Mouse (Mus musculus) fibroblast of lung, adult 2 months (primary cell): ENCODE results near the gene Asf1b.
"Not testable (repeated sequence)": the region's sequence is repeated elsewhere in the genome, so short reads cannot be mapped to it uniquely, and the experiment has no call there.

Experiments used
- DNase-seq: peaks from one replicate; pipeline ENCODE4 v3.0.0-alpha.2; 2011; ENCODE audit warnings: low read depth

Gene Asf1b

DNA sequence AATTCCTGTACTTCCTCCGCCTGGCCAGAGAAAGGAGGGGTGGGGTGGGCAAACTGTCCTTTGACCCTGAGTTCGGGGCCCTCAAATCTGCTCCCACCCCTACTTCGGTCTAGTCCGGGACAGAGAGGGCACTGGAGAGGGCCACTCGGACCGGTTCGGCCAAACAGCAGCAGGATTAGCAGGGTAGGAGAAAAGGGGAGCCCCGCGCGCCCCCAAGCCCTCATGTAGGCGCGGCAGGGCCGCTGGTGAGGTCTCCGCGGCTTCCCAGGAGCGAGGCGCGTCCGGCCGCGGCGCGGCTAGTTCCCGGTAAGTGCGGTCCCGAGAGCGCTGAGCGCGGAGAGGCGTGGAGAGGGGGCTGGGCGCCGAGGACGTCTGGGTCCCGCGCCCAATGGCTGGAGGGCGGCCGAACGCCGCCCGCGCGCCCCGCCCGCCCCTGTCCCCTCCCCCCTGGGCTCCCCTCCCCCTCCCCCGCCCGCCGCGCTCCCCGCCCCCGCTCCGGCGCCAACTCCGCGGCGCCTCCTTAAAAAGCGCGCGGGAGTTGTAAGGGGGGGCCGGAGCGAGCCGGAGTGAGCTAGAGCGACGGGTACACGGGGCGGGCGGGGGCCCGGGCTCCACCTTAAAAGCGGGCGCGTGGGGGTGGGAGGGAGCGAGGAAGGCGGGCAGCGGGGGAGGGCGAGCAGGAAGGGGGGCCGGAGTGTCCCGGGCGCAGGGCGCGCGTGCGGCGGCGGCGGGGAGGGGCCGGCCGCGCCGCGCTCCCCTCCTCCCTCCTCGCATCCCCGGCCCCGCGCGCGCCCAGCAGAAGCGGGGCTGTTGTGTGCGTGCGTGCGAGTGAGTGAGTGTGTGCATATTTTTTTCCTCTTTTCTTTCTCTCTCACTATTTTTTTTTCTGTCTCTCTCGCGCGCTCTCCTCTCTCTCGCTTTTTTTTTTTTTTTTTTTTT lies 41.5 kb downstream of the Asf1b start:
- DNase-seq: no peak

DNA sequence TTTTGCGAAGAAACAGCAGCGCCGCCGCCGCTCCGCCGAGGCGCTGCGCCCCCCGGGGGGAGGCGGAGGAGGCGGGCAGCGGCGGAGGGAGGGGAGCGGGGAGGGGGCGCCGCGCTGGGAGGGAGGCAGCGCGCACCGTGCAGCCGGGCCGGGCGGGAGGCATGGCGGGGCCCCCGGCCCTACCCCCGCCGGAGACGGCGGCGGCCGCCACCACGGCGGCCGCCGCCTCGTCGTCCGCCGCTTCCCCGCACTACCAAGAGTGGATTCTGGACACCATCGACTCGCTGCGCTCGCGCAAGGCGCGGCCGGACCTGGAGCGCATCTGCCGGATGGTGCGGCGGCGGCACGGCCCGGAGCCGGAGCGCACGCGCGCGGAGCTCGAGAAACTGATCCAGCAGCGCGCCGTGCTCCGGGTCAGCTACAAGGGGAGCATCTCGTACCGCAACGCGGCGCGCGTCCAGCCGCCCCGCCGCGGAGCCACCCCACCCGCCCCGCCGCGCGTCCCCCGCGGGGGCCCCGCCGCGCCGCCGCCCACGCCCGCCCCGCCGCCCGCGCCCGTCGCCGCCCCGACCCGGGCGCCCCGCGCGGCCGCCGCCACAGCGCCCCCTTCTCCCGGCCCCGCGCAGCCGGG lies 42.3 kb downstream of the Asf1b start, which contains the start of gene Samd1:
Samd1 (plus strand) TSS at position 162 of the 631 bp plus-strand sequence.
- DNase-seq: no peak

DNA sequence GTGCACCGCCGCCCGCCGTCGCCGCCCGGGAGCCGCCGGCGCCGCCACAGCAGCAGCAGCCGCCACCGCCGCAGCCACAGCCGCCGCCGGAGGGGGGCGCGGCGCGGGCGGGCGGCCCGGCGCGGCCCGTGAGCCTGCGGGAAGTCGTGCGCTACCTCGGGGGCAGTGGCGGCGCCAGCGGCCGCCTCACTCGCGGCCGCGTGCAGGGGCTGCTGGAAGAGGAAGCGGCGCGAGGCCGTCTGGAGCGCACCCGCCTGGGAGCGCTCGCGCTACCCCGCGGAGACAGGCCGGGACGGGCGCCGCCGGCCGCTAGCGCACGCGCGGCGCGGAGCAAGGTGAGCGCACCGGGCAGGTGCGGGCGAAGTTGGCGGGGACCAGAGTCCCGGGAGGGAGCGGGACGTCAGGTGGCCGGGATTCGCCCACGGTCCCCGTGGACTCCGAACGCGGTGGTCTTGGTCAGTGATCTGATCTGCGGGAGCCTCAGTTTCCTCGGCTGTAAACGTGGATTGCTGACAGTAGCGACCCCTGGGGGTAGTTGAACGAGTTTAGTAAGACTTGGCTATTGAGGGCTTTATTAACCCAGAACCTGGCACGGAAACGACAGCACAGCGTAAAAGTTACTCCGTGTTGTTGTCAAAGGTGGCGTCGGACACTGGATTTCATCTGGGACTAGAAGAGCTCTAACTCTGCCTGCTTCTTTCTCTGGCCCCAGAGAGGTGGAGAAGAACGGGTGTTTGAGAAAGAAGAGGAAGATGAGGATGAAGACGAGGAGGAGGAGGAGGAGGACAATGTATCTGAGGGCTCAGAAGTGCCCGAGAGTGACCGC lies 43.1 kb downstream of the Asf1b start:
- DNase-seq: no peak

DNA sequence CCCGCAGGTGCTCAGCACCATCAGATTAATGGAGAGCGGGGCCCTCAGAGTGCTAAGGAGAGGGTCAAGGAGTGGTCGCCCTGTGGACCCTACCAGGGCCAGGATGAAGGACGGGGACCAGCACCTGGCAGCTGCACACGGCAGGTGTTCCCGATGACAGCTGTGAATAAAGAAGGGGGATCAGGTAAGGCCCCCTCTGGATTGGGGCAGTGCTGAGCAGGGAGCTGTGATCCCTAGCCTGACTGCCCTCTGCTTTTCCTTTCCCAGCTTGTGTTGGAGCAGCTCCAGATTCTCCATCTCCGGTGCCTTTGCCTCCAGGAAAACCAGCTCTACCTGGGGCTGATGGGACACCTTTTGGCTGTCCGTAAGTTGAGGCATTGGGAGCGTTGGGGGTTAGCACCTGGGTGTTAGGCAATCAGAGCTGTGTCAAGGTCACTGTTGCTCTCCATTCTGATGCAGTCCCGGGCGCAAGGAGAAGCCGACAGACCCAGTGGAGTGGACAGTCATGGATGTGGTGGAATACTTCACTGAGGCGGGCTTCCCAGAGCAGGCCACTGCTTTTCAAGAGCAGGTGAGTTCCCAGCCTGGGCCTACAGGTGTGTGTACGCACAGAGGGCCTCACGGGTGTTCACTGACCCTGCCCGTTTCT lies 43.9 kb downstream of the Asf1b start:
- no peak for DNase-seq

DNA sequence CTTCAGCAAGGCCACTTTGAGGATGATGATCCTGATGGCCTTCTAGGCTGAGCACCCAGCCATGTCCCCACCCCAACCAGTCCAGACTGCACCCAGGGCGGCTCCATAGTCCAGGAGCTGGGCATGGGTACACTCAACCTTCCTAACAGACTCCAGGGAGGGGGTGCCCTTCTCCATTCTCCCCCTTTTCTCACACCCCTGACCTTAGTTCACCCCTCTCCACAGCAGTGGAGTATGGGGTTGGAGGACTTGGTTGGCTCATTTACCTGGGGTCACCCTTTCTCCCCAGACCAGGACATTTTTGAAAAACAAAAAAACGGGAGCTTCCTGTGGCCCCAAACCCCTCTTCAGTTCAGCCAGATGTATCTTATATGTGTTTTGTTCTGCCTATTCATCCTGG lies 44.5 kb downstream of the Asf1b start:
- DNase-seq: no peak

DNA sequence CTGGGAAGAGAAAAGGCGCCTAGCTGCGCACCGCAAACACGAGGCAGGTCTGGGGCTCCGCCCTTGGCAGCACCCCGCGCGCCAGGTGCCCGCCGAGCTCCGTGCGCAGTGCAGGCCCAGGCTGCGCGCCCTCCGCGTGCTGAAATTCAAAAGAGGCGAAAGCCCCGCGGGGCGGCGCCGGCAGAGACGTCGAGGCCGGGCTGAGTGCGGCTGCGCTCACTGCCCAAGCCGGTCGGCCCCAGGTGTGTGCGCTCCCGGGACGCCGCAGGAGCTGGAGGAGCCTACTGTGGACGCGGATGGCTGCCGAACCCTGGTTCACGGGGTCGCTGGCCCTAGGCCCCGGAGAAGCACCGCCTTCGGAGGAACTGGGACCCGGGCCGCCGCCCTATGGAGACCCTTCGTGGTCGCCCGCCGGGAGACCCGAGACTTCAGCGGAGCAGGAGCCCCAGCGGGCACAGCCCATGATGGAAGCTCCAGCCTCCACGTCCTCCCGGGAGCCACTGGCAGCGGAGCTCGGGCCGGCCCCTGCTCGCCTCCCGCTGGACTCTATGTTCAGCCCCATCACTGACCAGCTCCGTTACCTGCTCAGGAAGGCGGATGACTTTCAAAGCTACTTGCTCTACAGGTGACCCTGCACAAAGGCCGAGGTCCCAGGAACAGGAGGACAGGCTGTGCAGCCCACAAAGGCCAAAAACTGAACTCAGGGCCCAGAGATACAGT lies 46.1 kb downstream of the Asf1b start, which contains the start of gene 1700067K01Rik:
1700067K01Rik (plus strand) TSS at position 222 of the 720 bp plus-strand sequence.
- DNase-seq: no peak

DNA sequence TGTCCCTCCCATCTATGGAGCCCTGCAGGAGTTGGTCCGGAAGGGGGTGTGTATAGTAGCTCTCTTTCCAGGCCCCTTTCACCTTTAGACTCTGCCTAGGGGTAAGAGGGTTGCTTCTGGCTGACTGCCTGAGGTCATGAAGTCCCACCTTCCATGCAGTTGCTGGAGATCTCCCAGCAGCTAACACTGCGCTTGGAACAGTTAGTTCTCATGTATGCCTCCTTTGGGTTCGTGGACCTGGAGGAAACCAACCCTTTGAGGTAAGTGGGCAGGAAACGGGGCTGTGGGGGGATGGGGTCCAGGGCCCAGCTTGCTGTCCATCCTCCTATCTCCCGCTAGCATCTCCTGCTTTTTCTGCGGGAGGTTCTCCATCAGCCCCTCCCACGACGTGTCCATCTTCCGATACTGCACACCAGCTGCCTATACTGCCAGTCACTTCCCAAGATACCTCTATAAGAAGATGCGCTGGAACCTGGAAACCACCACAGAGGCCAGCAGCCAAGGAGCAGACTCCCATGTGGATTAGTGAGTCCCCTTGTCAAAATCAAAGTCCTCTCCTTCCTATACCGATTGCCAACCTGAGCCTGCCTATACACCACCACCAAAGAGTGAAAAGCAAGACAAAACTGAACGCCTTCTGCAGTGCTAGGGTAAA lies 47.8 kb downstream of the Asf1b start:
- no peak for DNase-seq

DNA sequence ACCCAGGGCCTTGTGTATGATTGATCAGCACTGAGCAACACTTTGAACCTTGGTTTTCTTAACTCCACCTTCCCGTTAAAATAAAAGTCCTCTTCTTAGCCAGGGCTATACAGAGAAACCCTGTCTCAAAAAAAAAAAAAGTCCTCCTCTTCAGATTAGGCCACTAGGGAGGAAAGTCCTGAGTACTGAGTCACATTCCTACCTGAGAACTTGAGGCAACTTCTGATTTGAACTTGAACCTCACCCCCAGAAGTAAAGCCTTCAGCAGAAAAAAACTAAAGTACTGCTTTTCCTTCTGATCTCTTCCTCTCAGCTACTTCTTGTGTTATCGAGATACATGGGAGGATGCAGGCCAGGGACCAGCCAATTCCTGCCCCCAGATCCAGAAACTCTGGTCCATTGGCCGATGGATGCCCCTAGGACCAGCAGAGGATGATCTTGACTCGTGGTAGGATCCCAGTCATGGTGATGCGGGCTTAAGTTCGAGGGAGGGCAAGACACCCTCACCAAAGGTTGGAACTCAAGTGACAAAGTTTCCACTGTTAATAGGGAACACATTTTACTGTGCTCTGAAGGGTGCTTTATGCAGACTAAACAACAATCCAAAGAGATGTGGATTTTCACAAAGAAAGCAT lies 48.4 kb downstream of the Asf1b start:
- no peak for DNase-seq

DNA sequence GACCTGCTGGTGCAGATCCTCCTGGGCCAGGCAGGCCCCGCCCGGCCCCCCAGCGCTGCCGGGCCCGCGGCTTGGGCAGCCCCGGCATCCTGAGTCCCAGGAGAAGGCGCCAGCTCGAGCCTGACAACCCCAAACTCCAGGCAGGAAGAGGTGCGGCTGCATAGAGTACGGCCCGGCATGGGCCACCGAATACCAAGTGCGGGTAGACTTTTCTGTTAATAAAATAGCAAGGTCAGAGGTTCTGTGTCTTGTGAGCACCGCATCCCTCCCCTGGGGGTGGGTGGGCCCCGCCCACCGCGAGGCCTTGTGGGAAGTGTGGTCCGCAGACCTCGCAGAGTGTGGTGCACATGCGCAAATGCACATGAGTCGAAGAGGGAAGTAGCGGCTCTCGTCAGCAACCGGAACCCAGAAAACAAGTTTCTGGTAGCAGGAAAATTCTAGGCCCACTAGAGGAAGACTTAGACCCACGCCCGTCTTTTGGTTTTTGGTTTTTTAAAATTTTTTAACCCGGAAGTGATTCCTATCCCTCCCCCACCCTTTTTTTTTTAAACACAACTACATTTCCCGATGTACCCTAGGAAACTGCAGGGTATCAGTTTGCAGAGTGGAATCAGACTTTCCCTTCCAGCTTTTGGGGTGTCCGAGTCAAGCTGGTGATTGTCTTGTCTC lies 49.4 kb downstream of the Asf1b start:
- DNase-seq: peak; percentile 92

DNA sequence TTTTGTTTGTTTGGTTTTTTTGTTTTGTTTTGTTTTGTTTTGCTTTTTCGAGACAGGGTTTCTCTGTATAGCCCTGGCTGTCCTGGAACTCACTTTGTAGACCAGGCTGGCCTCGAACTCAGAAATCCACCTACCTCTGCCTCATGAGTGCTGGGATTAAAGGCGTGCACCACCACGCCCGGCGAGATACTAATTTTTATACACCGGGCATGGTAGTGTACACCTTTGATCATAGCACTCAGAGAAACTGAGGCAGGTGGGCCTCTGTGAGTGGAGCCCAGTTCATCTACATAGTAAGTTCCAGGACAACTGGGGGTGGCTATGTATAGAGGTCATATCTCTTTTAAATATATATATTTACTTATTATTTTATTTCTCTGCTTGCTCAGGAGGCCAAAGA lies 50.2 kb downstream of the Asf1b start:
- DNase-seq: not testable (repeated sequence)

DNA sequence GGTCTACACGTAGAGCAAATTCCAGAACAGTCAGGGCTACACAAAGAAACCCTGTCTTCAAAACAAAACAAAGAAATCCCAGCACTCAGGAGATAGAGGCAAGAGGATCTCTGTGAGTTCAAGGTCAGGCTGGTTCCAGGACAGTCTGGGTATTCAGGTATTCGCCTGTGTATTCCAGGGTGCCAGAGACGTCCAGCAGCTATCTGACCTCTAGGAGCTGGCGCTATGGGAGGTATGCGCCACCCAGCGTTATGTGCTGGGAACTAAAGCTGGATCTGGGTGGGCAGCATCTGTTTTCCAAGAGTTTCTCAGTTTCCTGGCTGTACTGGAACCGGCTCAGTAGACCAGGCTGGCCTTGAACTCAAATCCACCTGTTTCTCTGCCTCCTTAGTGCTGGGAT lies 53.1 kb downstream of the Asf1b start:
- no peak for DNase-seq

DNA sequence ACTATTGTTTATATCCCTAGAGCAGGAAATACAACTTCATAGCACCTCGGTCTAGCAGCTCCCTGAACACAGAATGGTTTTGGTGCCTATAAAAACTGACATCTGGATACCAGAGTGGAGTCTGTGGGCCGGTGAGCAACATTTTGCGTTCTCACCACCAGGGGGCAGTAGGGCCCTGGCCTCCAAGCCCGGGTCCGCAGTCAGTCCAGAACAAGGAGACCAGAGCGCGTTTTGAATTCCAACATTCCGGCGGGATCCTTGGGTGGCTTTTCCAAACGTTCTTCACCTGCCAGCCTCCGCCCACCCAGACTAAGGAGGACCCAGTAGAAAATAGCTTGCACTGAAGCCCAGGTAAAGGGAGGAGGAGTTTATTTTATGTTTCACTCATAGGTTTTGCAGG lies 54.6 kb downstream of the Asf1b start:
- no peak for DNase-seq

DNA sequence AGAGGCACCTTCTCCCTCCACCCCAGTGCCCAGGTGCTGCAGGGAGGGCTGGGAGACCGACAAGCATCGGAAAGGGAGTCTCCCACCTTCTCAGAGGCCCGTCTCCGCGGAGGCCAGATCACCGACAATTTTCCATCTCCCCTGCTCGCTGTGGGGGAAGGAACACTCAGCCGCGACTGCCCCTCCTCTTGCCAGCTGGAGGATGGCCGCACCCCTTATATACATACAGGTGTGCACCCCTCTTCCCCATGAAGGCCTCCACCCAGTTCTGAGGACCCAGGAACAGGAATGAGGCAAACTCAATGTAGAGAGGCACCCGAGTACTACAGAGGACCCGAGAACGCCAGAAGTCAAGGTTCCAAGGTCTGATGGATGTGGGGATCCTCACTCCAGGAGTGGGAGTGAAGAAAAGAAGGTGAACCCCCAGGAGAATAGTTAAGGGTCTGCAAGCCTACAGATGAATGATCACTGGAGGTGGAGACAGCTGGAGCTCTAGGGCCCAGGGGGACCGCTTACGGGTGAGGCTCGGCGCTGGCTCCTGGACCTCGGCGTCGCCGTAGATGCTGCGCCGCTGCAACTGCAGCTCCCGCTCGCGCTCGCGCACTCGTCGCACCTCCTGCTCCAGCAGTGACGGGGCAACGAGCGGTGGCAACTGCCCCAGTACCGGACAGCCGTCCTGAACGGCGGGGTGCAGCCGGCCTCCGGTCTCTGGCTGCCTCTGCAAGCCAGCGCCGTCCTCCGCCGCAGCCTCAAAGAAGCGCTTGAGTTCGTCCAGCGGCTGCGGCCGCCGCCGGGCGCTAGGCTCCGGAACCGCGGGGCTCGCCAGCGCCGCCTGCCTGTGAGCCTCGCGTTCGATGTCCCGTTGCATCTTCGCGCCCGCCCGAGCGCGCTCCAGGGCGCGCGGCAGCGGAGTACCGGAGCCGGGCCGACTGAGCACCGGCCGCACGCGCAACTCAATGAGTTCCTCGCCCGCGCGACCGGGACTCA lies 55.6 kb downstream of the Asf1b start:
- no peak for DNase-seq

DNA sequence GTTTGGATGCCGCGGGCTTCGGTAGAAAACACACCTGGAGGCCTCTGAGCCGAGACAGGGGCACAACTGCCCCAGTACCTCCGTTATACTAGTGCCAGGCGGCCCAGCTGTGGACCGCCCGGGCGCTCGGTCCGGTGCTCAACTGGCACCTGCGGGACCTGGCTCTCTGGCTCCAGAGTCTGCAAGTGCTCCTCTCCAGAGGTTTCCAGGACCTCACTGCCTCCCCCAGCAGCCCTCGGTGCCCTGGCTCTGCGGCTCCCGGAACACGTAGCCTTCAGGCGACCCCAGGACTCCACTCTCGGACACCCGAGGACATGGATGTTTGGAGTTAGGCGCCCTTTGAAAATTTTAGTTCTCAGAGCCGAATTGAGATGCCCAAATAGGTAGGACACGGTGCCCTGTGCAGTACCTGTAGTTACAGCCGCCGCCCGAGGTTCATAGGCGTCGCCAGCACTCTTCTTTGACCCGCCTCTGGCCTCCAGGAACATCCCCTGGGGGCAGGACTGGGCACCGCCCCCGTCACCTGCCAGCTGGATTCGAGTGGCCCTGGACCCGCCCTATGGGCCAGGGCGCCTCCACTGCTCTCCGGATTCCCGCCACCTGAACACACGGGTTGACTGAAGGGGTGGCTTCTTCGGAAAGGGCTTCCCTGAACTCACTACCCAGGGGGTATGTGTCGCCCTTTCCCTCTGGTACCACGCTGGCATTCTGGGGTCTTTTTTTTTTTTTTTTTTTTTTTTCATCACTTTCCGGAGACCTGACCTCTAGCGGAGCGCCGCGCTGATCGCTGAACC lies 56.6 kb downstream of the Asf1b start, which contains the start of gene 2210011C24Rik:
2210011C24Rik (minus strand) TSS at position 467 of the 794 bp plus-strand sequence.
- DNase-seq: no peak

DNA sequence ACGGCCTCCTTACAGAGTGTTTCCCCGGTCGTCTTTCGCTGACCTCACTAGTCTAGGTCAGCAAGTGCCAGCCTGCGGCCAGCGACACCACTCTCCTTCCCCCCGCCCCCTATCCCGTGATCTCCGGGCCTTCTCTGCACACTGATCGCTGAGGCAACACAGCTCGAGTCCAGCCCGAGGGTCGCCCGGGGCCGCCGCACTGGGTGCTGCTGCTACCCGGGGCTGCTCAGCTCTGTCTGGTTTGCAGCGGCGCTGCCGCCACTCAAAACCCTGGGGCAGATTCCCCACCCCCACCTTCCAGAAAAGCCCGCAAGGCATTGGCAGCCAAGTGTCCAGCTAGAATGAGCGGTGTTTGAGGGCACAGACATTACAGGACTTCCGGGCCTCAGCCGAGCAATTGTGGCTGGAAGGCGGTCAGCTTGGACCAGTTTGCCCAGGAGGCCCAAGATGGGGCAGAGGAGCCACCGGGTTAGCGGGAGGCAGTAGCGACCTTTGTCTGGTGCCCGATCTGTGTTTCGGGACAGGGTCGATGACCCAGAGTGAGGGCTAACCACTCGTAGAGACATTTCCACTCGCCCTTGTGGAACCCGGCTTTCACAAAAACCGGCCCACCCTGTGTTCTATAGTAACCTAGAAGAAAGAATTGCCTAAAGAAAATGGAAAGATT lies 57.3 kb downstream of the Asf1b start:
- no peak for DNase-seq

DNA sequence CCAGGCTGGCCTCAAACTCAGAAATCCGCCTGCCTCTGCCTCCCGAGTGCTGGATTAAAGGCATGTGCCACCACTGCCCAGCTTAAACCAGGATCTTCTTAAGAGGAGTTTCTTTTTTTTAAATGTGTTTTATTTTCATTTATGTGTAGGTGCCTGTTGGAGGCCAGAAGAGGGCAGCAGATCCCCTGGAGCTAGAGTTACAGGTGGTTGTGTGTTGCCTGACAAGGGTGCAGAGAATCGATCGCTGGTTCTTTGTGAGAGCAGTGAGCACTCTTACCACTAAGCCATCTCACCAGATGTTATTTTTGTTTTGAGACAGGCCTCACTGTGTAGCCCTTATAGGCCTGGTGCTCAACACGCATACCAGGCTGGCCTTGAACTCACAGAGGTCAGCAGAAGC lies 60.5 kb downstream of the Asf1b start:
- no peak for DNase-seq

DNA sequence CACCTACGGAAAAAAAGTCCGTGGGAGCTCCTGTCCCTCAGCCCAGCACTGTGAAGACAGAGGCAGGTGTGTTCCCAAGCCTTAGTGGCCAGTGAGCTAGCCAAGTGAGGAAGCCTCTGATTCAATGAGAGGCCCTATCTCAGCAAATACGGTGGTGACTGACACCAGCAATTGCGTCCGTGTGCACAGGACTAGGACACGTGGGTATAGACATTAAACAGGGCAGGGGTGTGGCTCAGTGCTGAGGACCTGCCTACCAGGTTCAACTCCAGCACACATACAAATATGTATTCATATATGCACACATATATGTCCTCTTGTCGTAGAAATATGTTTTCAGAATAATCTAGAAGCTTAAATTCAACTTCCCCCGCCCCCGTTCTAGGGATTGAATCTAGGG lies 64.4 kb downstream of the Asf1b start:
- no peak for DNase-seq
